Mouse (Mus musculus) kidney, postnatal 0 days (tissue): ENCODE results near the gene Sh3bgrl2. TPM values are rescaled to one million over a fixed set of nuclear protein-coding genes. Genes with fewer than 3 reads are reported as not detected.

Source experiments
- ATAC-seq: fragments of 200-750 bp; cut with Nextera tagmentation; replicated peaks from 2 replicates; pipeline ENCODE4 v1.8.0; 2017; ENCODE audit warnings: low read depth, moderate number of reproducible peaks, moderate TSS enrichment, moderate library complexity; ENCODE audit not compliant: low FRiP score
- DNase-seq: peaks from one replicate; pipeline ENCODE4 v3.0.0-alpha.2; 2016; ENCODE audit warnings: low spot score
- H3K27ac ChIP-seq: fragments of 300-500 bp; sonication (generic); 2 replicates; pipeline ENCODE4 v1.5.1; 2014; ENCODE audit warnings: mild to moderate bottlenecking
- H3K27me3 ChIP-seq: fragments of 300-500 bp; sonication (generic); 2 replicates; pipeline ENCODE4 v1.6.1; 2014; ENCODE audit warnings: low read length, mixed read lengths; ENCODE audit not compliant: insufficient read depth
- H3K36me3 ChIP-seq: fragments of 300-500 bp; sonication (generic); 2 replicates; pipeline ENCODE4 v1.6.1; 2014; ENCODE audit warnings: low read length, mixed read lengths; ENCODE audit not compliant: insufficient read depth
- H3K4me1 ChIP-seq: fragments of 300-500 bp; sonication (generic); replicated peaks from 2 replicates; pipeline ENCODE4 v1.6.1; 2014; ENCODE audit warnings: antibody characterized with exemption, low read length, mixed read lengths; ENCODE audit not compliant: insufficient read depth
- H3K4me2 ChIP-seq: fragments of 300-500 bp; sonication (generic); 2 replicates; pipeline ENCODE4 v1.6.1; 2014; ENCODE audit warnings: mild to moderate bottlenecking, low read length, moderate library complexity, mixed read lengths
- H3K4me3 ChIP-seq: fragments of 300-500 bp; sonication (generic); replicated peaks from 2 replicates; pipeline ENCODE4 v1.5.1; 2014; ENCODE audit warnings: low read depth, low read length
- H3K9ac ChIP-seq: fragments of 300-500 bp; sonication (generic); 2 replicates; pipeline ENCODE4 v1.6.1; 2014; ENCODE audit warnings: low read depth, low read length
- H3K9me3 ChIP-seq: fragments of 300-500 bp; sonication (generic); replicated peaks from 2 replicates; pipeline ENCODE4 v1.6.1; 2016; ENCODE audit warnings: low read length, inconsistent platforms, mixed read lengths
- CTCF ChIP-seq: IDR thresholded peaks from 2 replicates; pipeline ENCODE4 v1.5.1; 2016; ENCODE audit warnings: antibody characterized with exemption, low read depth, mild to moderate bottlenecking, moderate library complexity
- WGBS: fragments of 180-500 bp; shearing (Covaris S2); extraction: QIAGEN DNeasy Blood & Tissue Kit; methylation state at CpG from one replicate; pipeline ENCODE4 v1.1.7; 2014; 5-methylcytosine and 5-hydroxymethylcytosine counted together
- polyA plus RNA-seq: library from polyadenylated mRNA; unstranded; fragments of >200 nt; fragmentation: Nextera tagmentation; extraction: Ambion mirVana; gene quantifications from 2 replicates; pipeline ENCODE4 v1.2.1, GENCODE M21; 2015

Gene Sh3bgrl2
- polyA plus RNA-seq, 1 experiment from 2014 or later = 26.6 TPM

GRCm38 (mm10) chr9:83596132-83596531 is 48.0 kb downstream of the Sh3bgrl2 start:
- no peak for TF ChIP-seq CTCF
- DNase-seq (no peak), ATAC-seq (no peak)
- Histone ChIP-seq H3K4me1 (no peaks in the 10 kb centered on the region), H3K36me3 (no peaks in the 10 kb centered on the region), H3K27me3 (no peaks in the 10 kb centered on the region), H3K4me2 (no peak overlapping the region), H3K9ac (no peak overlapping the region), H3K27ac (no peak overlapping the region), H3K4me3 (no peak overlapping the region), H3K9me3 (no peaks in the 10 kb centered on the region)
- 91% methylated on average over 6 of the region's 6 CpGs for WGBS

GRCm38 (mm10) chr9:83596646-83597481 is 48.7 kb downstream of the Sh3bgrl2 start:
- no peaks in the 10 kb centered on the region for H3K4me1 ChIP-seq
- H3K4me2 ChIP-seq = no peak overlapping the region
- H3K4me3 ChIP-seq = no peak overlapping the region
- H3K27me3 ChIP-seq = no peaks in the 10 kb centered on the region
- no peak overlapping the region for H3K27ac ChIP-seq
- ATAC-seq (no peak), DNase-seq (no peak)
- H3K36me3 ChIP-seq = no peaks in the 10 kb centered on the region
- no peak overlapping the region for H3K9ac ChIP-seq
- 80% methylated on average over 13 of the region's 13 CpGs for WGBS
- TF ChIP-seq CTCF = no peak
- H3K9me3 ChIP-seq = no peaks in the 10 kb centered on the region

GRCm38 (mm10) chr9:83598047-83598446 is 49.9 kb downstream of the Sh3bgrl2 start:
- no peaks in the 10 kb centered on the region for H3K9me3 ChIP-seq
- H3K27ac ChIP-seq = no peak overlapping the region
- no peak overlapping the region for H3K9ac ChIP-seq
- DNase-seq (no peak), ATAC-seq (no peak)
- no peak for TF ChIP-seq CTCF
- WGBS = 87% methylated on average over 7 of the region's 7 CpGs
- no peaks in the 10 kb centered on the region for H3K4me1 ChIP-seq
- no peaks in the 10 kb centered on the region for H3K27me3 ChIP-seq
- no peak overlapping the region for H3K4me2 ChIP-seq
- no peaks in the 10 kb centered on the region for H3K36me3 ChIP-seq
- H3K4me3 ChIP-seq = no peak overlapping the region

DNA sequence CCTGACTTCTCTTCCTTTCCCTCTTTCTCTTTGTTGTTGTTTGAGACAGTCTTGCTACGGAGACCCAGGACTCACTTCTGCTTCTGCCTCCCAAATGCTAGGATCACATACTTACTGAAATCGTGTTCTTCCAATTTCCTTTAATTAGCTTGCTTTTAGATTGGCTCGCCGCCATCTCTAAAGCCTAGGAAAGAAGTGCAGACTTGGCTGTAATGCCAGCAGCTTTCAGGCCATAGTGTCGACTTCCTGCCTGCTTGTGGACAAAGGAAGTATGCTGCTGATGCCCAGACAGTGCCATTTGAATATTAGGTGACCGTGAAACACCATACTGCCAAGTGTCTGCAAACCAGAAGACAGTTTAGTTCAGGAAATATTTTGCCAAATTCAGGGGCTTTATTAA is 51.4 kb downstream of the Sh3bgrl2 start:
- no peak for ATAC-seq
- Histone ChIP-seq H3K4me2 (no peak overlapping the region), H3K9me3 (no peaks in the 10 kb centered on the region), H3K4me3 (no peak overlapping the region), H3K9ac (no peak overlapping the region), H3K4me1 (no peaks in the 10 kb centered on the region), H3K27me3 (no peaks in the 10 kb centered on the region), H3K27ac (no peak overlapping the region), H3K36me3 (no peaks in the 10 kb centered on the region)
- DNase-seq = no peak
- WGBS = 52% methylated on average over 6 of the region's 6 CpGs
- TF ChIP-seq CTCF = no peak

DNA sequence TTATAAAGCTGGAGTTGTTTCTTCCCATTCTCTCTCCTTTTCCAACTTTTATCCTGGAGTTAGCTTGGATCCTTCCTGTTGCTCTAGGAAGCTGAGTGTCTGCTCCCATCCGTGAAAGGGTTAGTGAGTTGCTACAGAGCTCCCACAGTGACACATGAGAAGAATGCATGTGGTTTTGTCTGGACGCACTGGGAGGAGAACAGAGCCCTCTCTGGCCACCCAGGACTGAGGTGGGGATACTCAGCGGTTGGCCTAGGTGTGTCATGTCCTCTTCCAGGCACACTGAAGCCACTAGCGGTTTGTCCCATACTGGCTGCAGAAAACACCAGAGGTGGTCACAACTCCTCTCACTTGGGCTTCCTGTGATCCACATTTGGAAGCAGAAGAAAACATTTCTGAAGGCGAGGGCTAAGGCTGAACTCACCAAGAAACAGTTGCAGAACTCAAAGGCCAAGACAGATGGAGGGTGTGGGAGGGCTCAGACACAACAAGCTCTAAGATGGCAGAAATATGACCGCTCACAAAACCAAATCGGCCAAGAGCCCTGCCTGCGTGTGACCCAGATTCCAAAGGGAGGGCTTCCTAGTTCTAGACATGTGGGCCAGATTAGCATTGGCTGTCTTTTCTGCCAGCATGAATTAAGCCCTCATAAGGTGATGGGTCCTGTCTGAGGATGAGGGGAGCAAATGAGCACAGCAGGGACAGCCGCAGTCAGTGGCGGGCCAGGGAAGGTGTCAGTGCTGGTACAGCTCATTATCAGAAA is 52.3 kb downstream of the Sh3bgrl2 start:
- ATAC-seq (no peak), DNase-seq (no peak)
- H3K9ac ChIP-seq = no peak overlapping the region
- no peaks in the 10 kb centered on the region for H3K4me1 ChIP-seq
- H3K4me2 ChIP-seq = no peak overlapping the region
- H3K27me3 ChIP-seq = no peaks in the 10 kb centered on the region
- no peaks in the 10 kb centered on the region for H3K36me3 ChIP-seq
- no peak for TF ChIP-seq CTCF
- H3K4me3 ChIP-seq = no peak overlapping the region
- no peaks in the 10 kb centered on the region for H3K9me3 ChIP-seq
- no peak overlapping the region for H3K27ac ChIP-seq
- WGBS = 53% methylated on average over 10 of the region's 10 CpGs

GRCm38 (mm10) chr9:83602176-83602770 is 54.1 kb downstream of the Sh3bgrl2 start:
- ATAC-seq = no peak
- H3K36me3 ChIP-seq = no peaks in the 10 kb centered on the region

More at GRCm38 (mm10) chr9:83602176-83602770, 54.1 kb downstream of the Sh3bgrl2 start:
- no peak overlapping the region for H3K4me2 ChIP-seq
- peaks cover 5% of the 10 kb centered on the region for H3K4me1 ChIP-seq
- no peak for TF ChIP-seq CTCF
- DNase-seq = no peak
- no peak overlapping the region for H3K9ac ChIP-seq
- H3K27ac ChIP-seq = no peak overlapping the region
- no peak overlapping the region for H3K4me3 ChIP-seq
- 65% methylated on average over 6 of the region's 6 CpGs for WGBS
- no peaks in the 10 kb centered on the region for H3K9me3 ChIP-seq
- no peaks in the 10 kb centered on the region for H3K27me3 ChIP-seq
